Mouse (Mus musculus): ENCODE results near the gene Paqr6.

DNA sequence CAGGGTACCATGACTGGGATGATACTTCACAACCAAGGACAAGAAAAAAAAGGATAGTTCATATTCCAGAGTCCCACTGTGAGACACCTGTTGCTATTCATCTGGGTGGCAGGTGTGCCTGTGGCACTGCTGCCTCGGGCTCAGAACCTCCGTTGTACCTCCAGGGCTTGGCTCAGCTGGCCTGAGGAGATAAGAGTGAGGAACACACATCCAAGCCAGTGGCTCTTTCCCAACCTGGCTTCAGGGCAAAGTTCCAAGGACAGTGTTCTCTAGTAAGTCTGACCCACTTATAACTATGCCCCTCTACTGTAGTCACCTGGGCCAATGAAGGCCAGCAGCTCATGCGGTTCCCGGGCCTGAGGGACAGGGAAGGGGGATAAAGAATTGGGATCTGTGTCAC is 47.3 kb downstream of the Paqr6 start:
- TF ChIP-seq CTCF (IDR thresholded peaks at IDR 0.05; ENCODE audit: insufficient read depth, low read depth, low read length) (no peak), POLR2A (IDR thresholded peaks at IDR 0.05; ENCODE audit: insufficient read depth, low read depth, low read length) (no peak)

All from olfactory bulb, adult 2 months (tissue).